Mouse (Mus musculus) layer of hippocampus, postnatal 25 days (tissue): Measurements from ENCODE around the gene Zfp322a. TPM values are rescaled to one million over a fixed set of nuclear protein-coding genes. Genes with fewer than 3 reads are reported as not detected.
"Not testable (repeated sequence)": the region's sequence is repeated elsewhere in the genome, so short reads cannot be mapped to it uniquely, and the experiment has no call there.

Experiments
- DNase-seq, 2 experiments: peaks; one replicate each; pipeline ENCODE4 v3.0.0; 2022; ENCODE audit warnings: mixed read lengths in 2 of 2, low spot score in 1 of 2; ENCODE audit errors: extremely low spot score in 1 of 2
- total RNA-seq, 2 experiments: library from RNA; stranded (reverse); gene quantifications; 2 replicates each; pipeline ENCODE4 v1.2.3; 2021

The Zfp322a gene
- total RNA-seq, 2 experiments from 2014 or later = 34.3 to 40.0 TPM

GRCm38 (mm10) chr13:23354541-23354940, 14.5 kb downstream of the Zfp322a start:
- not testable (repeated sequence) for DNase-seq

DNA sequence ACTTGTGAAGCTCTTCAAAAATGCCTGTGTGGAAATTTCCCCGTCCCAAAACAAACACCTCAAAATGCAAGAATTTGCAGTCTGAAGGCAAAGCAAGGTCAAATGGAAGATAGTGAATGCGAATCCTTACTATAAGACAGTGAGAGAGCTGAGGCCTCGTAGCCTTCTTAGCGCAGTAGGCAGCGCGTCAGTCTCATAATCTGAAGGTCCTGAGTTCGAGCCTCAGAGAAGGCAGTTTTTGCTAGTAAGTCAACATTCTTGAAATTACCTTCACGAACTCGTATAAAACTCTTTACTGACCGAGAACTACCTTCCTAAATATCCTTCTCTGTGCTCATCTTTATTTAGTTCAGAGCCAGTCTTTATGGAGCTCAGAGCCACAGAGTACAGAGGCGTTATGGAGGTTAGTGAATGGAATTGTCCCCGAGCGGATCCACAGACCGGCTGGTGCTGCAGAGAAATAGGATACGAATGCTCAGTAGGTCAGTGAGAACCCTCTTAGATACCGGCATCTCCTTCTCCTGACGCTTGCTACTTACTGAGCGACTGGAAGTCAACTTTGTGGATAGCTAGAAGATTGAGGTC, 51.6 kb downstream of the Zfp322a start:
- no peak for DNase-seq

GRCm38 (mm10) chr13:23312909-23313669, 55.9 kb downstream of the Zfp322a start:
- DNase-seq = no peak

- DNase-seq = no peak
Observed at GRCm38 (mm10) chr13:23310036-23310435, 59.0 kb downstream of the Zfp322a start.

- no peak for DNase-seq
Observed at GRCm38 (mm10) chr13:23309495-23310011, 59.5 kb downstream of the Zfp322a start.

DNA sequence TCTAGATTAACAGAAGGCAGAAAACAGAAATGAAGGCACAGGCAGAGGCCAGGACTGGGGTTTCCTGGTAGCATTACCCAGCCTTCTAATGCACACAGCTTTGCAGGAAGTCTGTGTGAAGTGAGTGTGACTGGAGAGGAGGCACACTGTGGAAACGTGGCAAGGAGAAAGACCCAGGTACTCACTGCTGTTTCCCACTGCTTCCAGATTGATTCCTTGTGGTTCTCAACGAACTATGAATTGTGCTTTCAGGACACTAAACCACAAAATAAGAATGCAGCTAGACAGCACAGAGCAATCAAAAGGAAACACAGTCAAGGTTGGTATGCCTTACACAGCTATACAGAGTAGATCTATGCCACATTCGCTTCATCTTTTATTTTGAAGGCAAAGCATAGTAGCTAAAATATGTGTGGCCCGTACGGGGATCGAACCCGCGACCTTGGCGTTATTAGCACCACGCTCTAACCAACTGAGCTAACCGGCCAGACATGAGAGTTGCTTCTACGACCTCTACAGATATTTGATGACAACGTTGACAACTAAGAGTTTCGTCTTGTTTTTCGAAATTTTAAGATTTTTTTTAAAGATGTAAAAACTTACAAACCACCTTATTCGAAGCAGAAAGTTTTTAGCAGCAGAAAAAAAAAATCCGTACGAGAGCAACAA, 60.2 kb downstream of the Zfp322a start:
- peak in 1 of 2 experiments; percentile 62 for DNase-seq

GRCm38 (mm10) chr13:23307069-23307814, 61.8 kb downstream of the Zfp322a start:
- peak in 1 of 2 experiments; percentile 54 for DNase-seq

DNA sequence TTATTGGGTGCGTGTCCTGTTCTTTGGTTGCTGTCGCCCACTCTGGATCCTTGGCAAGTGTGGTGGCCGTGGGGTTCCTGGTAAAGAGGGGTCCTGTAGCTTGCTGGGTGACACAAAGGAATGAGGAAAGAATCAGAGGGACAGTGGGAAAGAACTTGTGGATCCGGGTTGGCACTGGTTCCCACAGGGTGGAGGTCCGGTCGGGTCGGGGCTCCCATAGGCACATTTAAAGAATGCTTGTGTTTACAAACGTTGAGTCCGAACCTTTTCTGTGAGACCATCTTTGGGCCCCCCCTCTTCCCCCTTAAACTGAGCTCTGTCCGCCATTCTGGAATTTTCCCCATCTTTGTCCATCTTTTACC, 62.3 kb downstream of the Zfp322a start:
- DNase-seq = no peak

Other genes with a start within 250 kb of the Zfp322a start
- gene Vmn1r218, start 236.1 kb downstream of the Zfp322a start, total RNA-seq = not detected
- not detected for gene Vmn1r219, start 209.9 kb downstream of the Zfp322a start, total RNA-seq
- not detected for gene Vmn1r220, start 181.2 kb downstream of the Zfp322a start, total RNA-seq
- not detected for gene Vmn1r221, start 155.1 kb downstream of the Zfp322a start, total RNA-seq
- gene Vmn1r222, start 133.3 kb downstream of the Zfp322a start, total RNA-seq = not detected
- gene Vmn1r223, start 122.1 kb downstream of the Zfp322a start, total RNA-seq = not detected
- gene Abt1, start 54.7 kb upstream of the Zfp322a start, total RNA-seq = 1 to 10 TPM; 8.5 to 8.9 TPM
- gene Btn1a1, start 96.7 kb upstream of the Zfp322a start, total RNA-seq = not detected
- under 1 TPM; 0.59 to 0.66 TPM for gene Btn2a2, start 119.6 kb upstream of the Zfp322a start, total RNA-seq
- gene Hist1h4h, start 161.8 kb upstream of the Zfp322a start, total RNA-seq = 100 to 1,000 TPM; 289 to 367 TPM
- gene Hist1h2af, start 164.7 kb upstream of the Zfp322a start, total RNA-seq = 10 to 100 TPM in 1 of 2 experiments, 1 to 10 TPM in 1; 7.8 to 12.2 TPM
- gene Hist1h3g, start 166.2 kb upstream of the Zfp322a start, total RNA-seq = 1 to 10 TPM; 3.6 to 5.7 TPM
- 1 to 10 TPM in 1 of 2 experiments, under 1 TPM in 1; 0.94 to 1.1 TPM for gene Hist1h2bh, start 174.2 kb upstream of the Zfp322a start, total RNA-seq
- 10 to 100 TPM; 15.7 to 16.5 TPM for gene Hist1h3f, start 174.8 kb upstream of the Zfp322a start, total RNA-seq
- 100 to 1,000 TPM; 127 to 164 TPM for gene Hist1h4f, start 182.4 kb upstream of the Zfp322a start, total RNA-seq
- gene Hist1h1d, start 184.1 kb upstream of the Zfp322a start, total RNA-seq = 1 to 10 TPM; 4.7 to 4.8 TPM
- gene Hist1h3e, start 193.2 kb upstream of the Zfp322a start, total RNA-seq = 10 to 100 TPM; 47.8 to 50.0 TPM
- 1 to 10 TPM; 4.6 to 7.9 TPM for gene Hist1h2ae, start 202.0 kb upstream of the Zfp322a start, total RNA-seq
- gene Hist1h2bg, start 202.2 kb upstream of the Zfp322a start, total RNA-seq = 10 to 100 TPM; 79.1 to 83.5 TPM
- gene Hist1h2bf, start 205.0 kb upstream of the Zfp322a start, total RNA-seq = 10 to 100 TPM; 26.4 to 30.6 TPM
- 10 to 100 TPM in 1 of 2 experiments, 1 to 10 TPM in 1; 7.1 to 11.6 TPM for gene Hist1h2ad, start 205.2 kb upstream of the Zfp322a start, total RNA-seq
- gene Hist1h3d, start 206.6 kb upstream of the Zfp322a start, total RNA-seq = 10 to 100 TPM; 10.0 to 14.4 TPM
- gene Hist1h4d, start 212.4 kb upstream of the Zfp322a start, total RNA-seq = 100 to 1,000 TPM; 129 to 153 TPM